Mouse (Mus musculus) kidney, postnatal 14 days (tissue): ENCODE results near the gene Acadm.

Experiments used
- DNase-seq: peaks from one replicate; pipeline ENCODE4 v3.0.0; 2022; ENCODE audit warnings: mixed read lengths

Gene Acadm

GRCm38 (mm10) chr3:153940486-153940885 lies 3.9 kb downstream of the Acadm start:
- DNase-seq: no peak

- no peak for DNase-seq
These were observed 4.4 kb downstream of the Acadm start for GRCm38 (mm10) chr3:153940021-153940420.

- peak; percentile 43 for DNase-seq
These were observed 7.2 kb downstream of the Acadm start for GRCm38 (mm10) chr3:153937116-153937810.

- no peak for DNase-seq
These were observed 8.6 kb downstream of the Acadm start for GRCm38 (mm10) chr3:153935878-153936277.

- no peak for DNase-seq
These were observed 12.0 kb downstream of the Acadm start for GRCm38 (mm10) chr3:153932461-153932860.

GRCm38 (mm10) chr3:153929526-153929925 lies 14.9 kb downstream of the Acadm start:
- no peak for DNase-seq

GRCm38 (mm10) chr3:153926333-153926732 lies 18.1 kb downstream of the Acadm start:
- DNase-seq: no peak

- DNase-seq: no peak
These were observed 23.1 kb downstream of the Acadm start for GRCm38 (mm10) chr3:153921147-153921910.

- DNase-seq: no peak
These were observed 27.2 kb downstream of the Acadm start for GRCm38 (mm10) chr3:153917200-153917599.

- no peak for DNase-seq
These were observed 30.8 kb downstream of the Acadm start for GRCm38 (mm10) chr3:153913510-153914243.

- DNase-seq: peak; percentile 97
These were observed 31.6 kb downstream of the Acadm start, which contains the start of gene Rabggtb for GRCm38 (mm10) chr3:153912546-153913509. Rabggtb (minus strand) TSS chr3:153913009.

GRCm38 (mm10) chr3:153911882-153912440 lies 32.5 kb downstream of the Acadm start:
- no peak for DNase-seq

- peak; percentile 18 for DNase-seq
These were observed 33.1 kb downstream of the Acadm start for GRCm38 (mm10) chr3:153911197-153911881.

- no peak for DNase-seq
These were observed 33.9 kb downstream of the Acadm start for GRCm38 (mm10) chr3:153910489-153910888.

- no peak for DNase-seq
These were observed 35.5 kb downstream of the Acadm start for GRCm38 (mm10) chr3:153908919-153909318.

GRCm38 (mm10) chr3:153906136-153906871 lies 38.1 kb downstream of the Acadm start, which contains the start of gene Msh4:
Msh4 (minus strand) TSS chr3:153906138.
- DNase-seq: no peak

- peak; percentile 14 for DNase-seq
These were observed 38.9 kb downstream of the Acadm start for GRCm38 (mm10) chr3:153905251-153906135.

- DNase-seq: peak; percentile 71
These were observed 39.8 kb downstream of the Acadm start for GRCm38 (mm10) chr3:153904586-153904985.

- no peak for DNase-seq
These were observed 41.8 kb downstream of the Acadm start for GRCm38 (mm10) chr3:153902595-153902994.
